Mouse (Mus musculus): Measurements from ENCODE around the gene Mat2a.

Gene Mat2a

DNA sequence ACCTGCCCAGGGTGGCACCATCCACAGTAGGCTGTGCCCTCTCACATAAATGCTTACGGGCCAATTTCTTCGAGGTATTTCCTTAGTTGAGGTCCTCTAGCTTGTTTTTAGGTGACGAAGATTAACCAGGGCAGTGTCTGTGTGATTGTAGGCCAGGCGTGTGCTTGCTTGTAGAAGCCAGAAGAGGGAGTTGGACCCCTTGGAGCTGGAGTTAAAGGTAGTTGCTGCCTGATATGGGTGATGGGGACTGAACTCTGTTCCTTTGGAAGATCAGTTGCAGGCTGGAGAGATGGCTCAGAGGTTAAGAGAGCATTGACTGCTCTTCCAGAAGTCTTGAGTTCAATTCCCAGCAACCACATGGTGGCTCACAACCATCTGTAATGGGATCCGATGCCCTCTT lies 24.2 kb downstream of the Mat2a start:
- no peak for DNase-seq (ENCODE audit: low spot score)

DNA sequence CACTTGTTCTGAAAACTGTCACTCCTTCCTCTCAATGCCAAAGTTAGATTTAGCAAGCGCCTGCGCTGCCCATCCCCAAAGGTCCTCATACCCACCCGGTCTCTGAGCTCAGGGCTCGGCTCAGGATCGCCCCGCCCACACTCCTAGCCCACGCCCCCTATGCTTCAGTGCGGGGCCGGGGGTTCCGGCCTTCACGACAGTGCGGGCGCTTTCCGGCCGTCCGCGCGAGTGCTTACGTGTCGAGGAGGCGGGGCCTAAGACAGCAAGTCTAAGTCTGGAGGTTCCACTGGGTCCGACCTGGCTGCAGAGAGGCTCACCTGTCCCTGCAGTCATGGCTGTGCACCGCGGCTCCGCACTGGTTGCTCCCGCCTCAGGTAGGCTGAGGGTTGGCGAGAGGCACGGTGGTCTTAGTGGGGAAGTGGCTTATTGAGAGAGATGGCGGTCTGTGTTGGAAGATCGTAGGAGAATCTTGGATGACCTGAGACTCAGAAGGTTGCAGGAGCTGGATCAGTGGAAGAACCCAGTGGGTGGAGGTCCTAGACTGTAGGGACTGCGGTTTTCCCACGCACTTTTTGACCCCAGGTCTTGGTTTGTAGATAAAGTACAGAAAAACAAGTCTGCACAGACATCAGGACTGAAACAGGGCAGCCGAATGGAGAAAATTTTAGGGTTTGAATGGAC lies 25.1 kb downstream of the Mat2a start, which contains the start of gene Ggcx:
Gene Ggcx (plus strand): TSS at position 233 of the 681 bp plus-strand sequence.
- DNase-seq (ENCODE audit: low spot score), result peak; percentile 94

DNA sequence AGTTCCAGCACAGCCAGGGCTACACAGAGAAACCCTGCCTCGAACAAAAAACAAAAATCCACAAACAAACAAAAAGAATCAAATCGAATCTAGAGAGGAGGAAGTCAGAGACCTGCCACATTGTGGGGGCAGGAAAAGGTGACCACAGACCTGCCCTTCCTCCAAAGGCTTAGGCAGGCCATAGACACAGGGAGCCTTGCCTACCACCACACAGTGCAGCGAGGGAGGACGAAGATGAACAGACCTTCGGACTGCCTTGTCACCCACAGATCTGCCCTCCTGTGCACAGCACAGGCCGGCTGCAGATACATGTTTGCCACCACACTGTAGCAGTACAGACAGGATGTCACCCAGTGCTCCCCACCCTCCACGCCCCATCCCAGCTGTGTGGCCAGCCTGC lies 28.8 kb downstream of the Mat2a start:
- DNase-seq (ENCODE audit: low spot score), result no peak

DNA sequence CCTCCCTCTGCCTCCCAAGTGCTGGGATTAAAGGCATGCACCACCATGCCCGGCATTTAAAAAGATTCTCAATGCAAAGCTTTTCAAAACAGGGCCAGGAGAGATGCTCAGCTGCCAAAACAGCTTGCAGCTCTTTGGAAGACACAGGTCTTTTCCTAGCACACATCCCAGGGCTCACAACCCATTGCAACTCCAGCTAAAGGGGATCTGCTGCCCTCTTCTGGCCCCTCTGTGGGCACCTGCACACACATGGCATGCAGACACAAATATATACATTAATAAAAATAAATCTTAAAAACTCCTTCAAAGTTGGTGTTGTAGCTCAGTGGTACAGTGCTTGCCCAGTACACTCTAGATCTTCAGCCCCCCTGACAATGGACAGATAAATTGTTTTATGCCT lies 29.4 kb downstream of the Mat2a start:
- DNase-seq (ENCODE audit: low spot score), result no peak

DNA sequence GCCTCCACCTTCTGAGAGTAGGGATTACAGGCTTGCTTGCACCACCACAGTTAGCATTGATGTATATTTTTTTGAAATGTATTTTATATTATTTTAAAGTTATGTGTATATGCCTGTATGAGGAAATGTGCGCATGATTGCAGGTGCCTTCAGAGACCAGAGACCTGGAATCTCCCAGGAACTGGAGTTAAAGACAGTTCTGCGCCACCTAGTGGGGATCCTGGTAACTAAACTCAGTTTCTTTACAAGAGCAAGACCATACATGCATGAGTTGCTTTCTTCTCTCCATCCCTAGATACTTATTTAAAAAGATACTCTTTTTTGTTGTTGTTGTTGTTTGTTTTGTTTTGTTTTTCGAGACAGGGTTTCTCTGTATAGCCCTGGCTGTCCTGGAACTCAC lies 29.8 kb downstream of the Mat2a start:
- peak; percentile 68 for DNase-seq (ENCODE audit: low spot score)

DNA sequence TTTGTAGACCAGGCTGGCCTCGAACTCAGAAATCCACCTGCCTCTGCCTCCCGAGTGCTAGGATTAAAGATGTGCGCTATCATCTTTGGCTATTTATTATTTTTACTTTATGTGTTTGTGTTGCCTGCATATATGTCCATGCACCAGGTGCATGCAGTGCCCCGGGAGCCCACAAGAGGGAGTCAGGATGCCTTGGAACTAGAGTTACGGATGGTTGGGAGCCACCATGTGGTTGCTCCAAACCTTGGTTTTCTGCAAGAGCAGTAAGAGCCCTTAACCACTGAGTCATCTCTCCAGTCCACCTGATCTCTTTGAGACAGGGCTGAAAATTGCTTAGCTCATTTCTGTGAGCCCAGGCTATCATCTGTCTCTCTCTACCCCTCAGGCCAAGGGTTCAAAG lies 32.2 kb downstream of the Mat2a start:
- peak; percentile 80 for DNase-seq (ENCODE audit: low spot score)

DNA sequence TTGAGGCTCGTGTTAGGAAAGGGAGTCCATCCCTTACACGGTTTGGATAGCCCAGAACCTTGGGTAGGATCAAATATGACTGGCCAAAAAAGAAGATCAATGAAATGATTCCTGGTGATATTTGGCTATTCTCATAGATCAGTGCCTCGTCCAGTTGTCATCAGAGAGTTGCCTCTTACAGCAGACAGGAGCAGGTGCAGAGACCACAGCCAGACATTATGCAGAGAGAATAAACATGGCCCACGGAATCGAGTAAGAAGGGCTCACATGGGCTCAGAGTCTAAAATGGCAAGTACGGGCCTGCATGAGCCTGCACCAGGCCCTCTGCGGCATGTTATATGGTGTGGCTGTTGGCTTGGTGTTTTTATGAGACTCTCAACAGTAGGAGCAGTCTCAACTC lies 34.0 kb downstream of the Mat2a start:
- no peak for DNase-seq (ENCODE audit: low spot score)

DNA sequence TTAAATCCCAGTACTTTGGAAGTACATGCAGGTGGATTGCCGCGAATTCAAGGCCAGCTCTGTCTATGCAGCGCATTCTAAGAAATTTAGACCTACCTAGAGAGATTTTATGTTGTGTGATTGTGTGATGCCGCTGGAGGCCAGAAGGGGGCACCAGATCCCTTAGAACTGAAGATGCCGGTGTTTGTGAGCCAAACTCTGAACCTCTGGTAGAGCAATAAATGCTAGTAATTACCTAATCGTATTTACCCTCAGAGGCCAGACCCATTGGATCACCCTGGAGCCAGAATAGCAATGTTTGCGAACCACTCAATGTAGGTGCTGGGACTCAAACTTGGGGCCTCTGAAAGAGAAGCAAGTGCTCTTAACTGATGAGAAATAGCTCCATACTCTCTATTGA lies 37.5 kb downstream of the Mat2a start:
- peak; percentile 72 for DNase-seq (ENCODE audit: low spot score)

DNA sequence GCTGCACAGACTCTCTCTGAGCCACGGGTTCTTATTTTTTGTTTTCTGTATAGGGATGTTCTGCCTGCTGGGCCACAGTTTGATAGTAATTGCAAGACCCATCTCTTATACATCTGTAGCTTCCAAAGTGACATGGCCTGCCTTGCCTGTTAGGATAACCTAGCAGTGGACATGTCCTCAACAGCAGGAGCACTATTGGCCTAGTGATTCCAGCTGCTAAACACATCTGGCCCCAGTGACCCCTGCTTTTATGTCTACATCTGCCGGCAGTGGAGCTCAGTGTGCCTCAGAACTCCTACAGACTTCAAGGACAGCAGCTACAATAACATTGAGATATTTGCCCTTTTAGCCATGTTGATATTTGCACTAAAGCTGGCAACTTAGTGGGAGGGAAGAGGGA lies 39.4 kb downstream of the Mat2a start:
- DNase-seq (ENCODE audit: low spot score), result no peak

DNA sequence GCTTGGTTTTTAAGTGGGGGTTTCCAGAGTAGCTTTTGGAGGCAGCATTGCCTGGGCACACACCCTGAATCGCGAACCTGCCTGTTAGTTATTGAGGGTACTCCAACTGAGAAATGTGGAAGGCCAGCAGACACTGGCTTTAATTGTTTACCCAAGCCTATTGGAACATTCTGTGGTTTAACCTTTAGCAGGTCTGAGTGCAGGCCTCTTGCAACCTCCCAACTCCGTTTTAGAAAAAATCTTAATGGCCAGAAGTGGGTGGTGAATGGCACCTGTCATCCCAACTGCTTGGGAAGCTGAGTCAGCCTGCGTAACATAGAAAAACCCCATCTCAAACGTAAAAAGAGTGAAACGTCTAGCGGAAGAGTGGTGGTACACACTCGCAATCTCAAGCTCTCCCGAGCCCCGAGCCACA lies 42.5 kb downstream of the Mat2a start:
- no peak for DNase-seq (ENCODE audit: low spot score)

DNA sequence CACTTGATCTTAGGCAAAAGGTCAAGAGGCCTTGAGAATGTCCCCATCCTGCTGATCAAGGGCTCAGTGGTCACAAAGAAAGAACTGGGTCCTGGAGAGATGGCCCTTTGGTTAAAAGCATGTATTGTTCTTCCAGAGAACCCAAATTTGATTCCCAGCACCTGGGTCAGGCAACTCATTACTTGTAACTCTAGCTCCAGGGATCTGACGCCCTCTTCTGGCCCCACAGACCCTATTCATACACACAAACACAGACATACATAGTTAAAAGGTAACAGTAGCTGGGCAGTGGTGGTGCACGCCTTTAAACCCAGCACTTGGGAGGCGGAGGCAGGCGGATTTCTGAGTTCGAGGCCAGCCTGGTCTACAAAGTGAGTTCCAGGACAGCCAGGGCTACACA lies 47.0 kb downstream of the Mat2a start:
- DNase-seq (ENCODE audit: low spot score), result no peak

DNA sequence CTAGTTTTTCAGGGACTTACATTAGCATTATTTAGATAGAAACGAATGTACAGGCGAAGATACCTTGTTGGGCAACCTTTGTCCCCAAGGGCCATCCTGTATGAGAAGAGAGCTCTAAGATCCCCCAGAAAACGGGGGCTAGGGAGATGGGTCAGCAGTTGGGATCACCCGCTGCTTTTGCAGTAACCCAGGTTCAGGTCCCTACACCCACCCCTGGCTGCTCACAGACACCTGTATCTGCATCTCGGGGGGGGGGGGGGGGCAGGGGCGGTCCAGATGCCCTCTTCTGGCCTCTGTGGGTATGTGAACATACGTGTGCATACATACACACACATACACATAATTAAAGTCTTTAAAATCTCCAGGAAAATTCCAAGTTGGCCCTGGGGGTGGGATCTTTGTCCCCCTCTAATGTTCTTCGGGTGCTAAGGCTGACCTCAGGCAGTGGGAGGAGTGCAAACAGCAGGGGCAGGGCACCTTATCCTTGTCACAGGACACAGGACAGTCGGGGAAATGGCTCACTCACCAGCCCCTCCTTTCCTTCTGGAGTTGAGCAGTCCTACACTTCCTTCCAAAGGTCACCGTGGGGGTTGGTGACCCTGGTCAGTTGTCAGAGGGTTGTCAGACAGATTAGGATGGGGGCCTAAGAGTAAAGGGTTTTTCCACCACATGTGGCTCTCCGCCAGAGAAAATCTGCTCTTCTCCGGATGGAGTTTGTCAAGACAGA lies 48.4 kb downstream of the Mat2a start:
- no peak for DNase-seq (ENCODE audit: low spot score)

DNA sequence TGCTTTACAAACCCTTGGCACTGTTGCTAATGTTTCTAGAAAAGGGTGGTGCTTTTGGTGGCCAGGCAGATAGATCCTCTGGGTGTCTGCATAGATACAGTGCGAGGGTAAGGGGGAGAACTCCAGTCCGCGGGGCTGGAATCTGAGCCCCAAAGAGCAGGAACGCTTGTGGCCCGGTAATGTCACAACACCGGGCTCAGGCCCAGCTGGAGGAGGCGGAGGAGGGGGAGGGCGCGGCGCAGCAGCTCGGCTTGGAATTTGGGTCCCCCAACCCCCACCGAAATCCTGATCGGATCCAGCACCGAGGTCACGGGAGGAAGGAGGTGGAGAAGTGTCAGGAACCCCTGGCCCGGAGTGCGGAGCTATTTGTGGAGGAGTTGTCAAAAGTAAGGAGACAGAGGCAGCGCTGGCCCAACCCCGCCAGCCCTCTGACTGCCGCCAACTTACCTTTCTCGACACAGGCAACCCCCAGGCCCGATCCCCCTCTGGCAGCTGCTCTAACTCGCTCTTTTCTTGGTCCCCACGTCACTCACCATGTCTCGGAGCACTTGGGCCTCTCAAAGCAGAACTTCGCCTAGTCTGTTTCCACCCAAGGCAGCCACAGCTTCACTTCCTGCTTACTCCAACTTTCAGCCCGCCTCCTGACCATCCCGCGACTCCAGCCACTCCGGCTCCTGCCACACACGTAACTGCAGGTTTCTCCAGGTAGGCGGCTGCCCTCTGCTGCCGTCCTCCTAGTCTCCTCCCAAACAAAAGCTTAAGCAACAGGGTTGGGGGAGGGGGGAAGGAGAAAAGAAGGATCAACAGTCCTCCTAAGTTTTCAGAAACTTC lies 49.2 kb downstream of the Mat2a start, which contains the start of gene Vamp8:
Gene Vamp8 (minus strand): TSS at position 763 of the 831 bp plus-strand sequence.
- peak; percentile 75 for DNase-seq (ENCODE audit: low spot score)

DNA sequence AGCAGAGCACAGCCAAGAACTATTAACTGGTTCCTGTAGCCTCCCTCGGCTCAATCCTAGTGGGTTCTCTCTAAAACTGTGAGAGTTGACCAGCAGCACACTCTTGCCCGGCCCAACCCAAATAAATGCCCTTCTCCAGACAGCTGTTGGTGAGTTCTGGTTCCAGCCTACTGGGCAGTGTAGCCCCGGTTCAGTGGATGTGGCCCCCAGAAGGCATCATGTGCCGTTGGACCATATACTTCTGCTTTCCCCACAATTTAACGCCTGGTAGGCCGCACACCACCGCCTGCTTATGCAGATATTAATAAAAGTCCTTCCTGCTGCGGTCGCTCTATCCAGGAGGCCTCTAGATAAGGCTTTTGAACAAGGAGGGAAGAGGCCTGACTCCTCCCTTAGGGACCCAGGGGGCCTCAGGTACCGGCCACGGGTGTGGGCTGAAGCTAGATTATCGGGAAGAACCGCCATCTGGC lies 49.9 kb downstream of the Mat2a start:
- DNase-seq (ENCODE audit: low spot score), result peak; percentile 38

DNA sequence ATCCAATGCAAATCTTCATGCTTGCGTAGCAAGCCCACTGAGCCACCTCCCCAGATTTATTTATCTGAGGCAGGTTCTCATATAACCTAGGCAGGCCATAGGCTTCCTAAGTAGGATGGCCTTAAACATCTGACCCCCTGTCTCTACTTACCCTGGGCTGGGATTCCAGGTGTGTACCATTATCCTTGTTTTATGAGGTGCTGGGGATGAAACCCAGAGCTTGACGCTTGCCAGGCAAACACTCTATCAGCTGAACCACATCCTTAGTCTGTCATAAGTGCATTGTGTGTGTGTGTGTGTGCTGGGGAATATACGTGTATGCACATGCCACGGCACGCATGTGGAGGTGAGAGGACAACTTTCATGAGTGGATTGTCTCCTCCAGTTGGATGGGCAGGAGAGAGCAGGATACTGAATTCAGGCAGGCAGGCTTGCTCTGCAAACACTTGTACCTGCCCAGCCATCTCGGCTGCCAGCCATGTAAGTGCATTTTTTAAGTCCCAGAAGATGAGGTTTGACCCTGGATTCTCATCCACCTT lies 50.5 kb downstream of the Mat2a start:
- DNase-seq (ENCODE audit: low spot score), result no peak

DNA sequence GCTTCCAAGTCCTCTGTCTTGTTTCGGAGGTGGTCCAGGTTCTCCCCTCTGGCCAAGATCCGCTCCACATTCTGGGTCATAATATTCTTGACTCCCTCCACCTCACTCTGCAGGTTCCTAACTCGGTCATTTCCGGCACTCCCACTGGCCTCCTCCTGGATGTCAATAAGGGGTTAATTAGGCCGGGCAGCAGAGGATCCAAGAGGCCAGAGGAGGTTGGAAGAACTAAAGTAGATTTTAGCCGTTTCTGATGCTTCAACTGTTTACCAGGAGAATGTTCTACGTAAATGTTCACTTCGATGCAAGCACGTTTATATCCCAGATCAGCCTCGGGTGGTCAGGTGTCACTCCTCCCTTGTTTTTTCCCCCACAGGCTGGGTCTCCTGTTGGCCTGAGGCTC lies 51.1 kb downstream of the Mat2a start:
- DNase-seq (ENCODE audit: low spot score), result no peak

DNA sequence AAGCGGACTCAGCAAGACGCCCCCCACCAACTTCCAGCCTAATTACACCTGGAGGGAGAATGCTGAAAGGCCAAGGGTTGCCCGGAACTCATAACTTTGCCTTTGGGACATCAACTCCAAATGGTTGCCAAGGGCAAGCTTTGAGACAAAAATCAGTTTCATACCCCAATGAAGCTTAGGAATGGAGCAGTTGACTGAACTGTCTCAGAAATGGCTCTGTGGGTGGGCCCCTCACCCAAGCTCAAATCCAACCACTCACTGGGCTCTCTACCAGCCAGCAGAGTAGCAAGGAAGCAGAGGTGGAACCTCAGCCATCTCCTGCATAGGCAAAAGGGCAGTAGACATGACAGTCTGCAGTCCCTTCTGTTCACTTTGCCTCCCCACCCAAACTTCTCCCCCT lies 51.5 kb downstream of the Mat2a start:
- DNase-seq (ENCODE audit: low spot score), result no peak

DNA sequence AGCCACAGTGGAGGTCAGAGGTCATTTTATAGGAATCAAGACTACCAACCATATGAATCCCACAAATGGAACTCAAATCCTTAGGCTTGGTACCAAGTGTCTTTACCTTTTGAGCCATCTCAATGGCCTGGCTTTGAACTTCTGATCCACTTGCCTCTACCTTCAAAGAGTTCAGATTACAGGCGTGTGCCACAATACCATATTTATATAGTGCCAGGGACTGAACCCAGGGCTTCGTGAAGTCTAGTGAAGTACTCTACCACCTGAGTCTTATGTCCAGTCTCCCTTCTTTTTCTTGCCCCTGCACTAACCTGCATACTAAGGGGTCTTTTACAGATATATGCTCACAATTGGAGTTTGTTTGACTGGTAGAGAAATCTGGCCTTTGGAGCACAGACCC lies 52.8 kb downstream of the Mat2a start:
- no peak for DNase-seq (ENCODE audit: low spot score)

DNA sequence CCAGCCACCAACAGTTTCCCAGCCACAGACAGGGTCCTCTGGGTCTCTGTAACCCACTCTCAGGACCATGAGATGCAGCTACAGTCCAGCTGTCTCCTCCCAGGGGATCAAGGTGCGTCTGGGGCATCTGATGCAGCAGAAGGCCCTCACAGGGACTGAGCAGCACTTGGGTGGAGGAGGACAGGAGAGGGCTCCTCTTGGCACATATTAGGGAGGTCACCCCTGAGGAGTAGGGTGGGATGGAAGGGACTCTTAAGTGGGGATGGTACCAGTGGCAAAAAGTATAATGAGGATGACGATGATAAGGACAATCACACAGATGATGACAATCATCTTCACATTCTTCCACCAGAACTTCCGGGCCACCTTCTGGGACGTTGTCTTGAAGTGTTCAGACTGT lies 54.1 kb downstream of the Mat2a start:
- no peak for DNase-seq (ENCODE audit: low spot score)

DNA sequence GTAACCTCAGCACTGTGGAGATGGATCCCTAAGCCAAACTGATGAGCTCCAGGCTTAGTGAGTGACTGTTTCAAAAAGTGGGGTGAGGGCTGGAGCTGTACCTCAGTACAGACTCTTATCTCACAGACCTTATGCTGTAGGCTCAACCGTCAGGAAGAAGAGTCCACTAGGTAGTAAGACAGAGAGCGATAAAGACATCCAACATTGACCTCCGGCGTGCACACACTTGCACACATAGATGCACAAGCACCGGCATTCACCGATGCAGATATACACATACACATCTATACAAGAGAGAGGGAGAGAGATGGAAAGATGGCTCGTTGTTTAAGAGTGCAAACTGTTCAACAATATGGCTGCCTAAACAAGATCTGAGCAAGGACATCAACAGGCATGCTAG lies 55.4 kb downstream of the Mat2a start:
- no peak for DNase-seq (ENCODE audit: low spot score)

DNA sequence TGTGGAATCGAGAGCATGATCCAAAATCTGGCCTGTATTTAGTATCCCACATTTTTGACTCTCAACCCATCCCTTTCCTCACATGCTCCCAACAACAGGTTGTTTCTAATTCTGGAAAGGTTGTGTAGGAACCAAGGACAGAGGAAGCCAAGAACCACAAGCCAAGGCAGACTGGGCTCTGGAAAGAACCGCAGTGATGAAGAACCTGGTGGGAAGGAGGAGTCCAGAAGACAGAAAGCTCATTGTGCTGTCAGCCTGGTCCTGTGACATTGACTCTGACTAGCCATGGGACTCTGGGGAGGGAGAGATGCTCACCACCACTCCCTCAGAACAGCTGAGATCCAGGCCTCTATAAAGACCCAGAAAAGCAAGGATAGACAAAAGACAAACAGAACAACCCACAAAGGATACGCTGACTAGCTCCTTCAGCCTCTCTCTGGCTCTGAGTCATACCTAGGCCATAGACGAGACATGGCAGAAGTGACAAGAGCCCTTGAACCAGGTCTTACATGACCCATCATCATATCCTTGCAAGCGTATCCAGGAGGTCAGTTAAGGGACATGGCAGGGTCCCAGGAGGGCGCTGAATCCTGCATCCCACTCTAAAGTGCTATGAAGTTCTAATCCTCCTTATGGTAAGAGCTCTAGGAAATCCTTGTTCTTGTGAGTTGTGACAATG lies 56.1 kb downstream of the Mat2a start:
- no peak for DNase-seq (ENCODE audit: low spot score)

All from urinary bladder, postnatal 25 days (tissue).